Mouse (Mus musculus): Measurements from ENCODE around the gene Papola. TPM values are rescaled to one million over a fixed set of nuclear protein-coding genes. Genes with fewer than 3 reads are reported as not detected.
A peak's percentile ranks its signal among the peaks of the same experiment; 100 is the strongest.

Papola gene
- polyA plus RNA-seq, 1 experiment from 2014 or later, result 164 TPM

- 85% methylated on average over 5 of the region's 5 CpGs for WGBS
- ATAC-seq, result no peak
- no peak for DNase-seq (ENCODE audit: low spot score)
- H3K4me1 ChIP-seq (ENCODE audit: control insufficient read depth, insufficient read depth, low read length), result peaks cover 16% of the 10 kb centered on the region
- H3K4me3 ChIP-seq (ENCODE audit: low read depth, low read length), result no peak overlapping the region
- H3K27me3 ChIP-seq (replicated peaks; ENCODE audit: control insufficient read depth, insufficient read depth, low read length), result no peaks in the 10 kb centered on the region
- H3K9ac ChIP-seq (ENCODE audit: low read length), result no peak overlapping the region
- H3K27ac ChIP-seq (ENCODE audit: low read depth, low read length), result no peak overlapping the region
- no peaks in the 10 kb centered on the region for H3K36me3 ChIP-seq (ENCODE audit: control insufficient read depth, insufficient read depth, low read length)
- no peak overlapping the region for H3K4me2 ChIP-seq (ENCODE audit: low read length)
- 0 out of 2 replicates have a peak, but pooled peaks cover 6% of the 10 kb centered on the region for H3K9me3 ChIP-seq (replicated peaks; ENCODE audit: control insufficient read depth, low read length)
Measured at GRCm38 (mm10) chr12:105878746-105879145, 94.3 kb downstream of the Papola start.

- Histone ChIP-seq H3K27ac (ENCODE audit: low read depth, low read length) (peak overlapping the region; percentile 78), H3K4me3 (ENCODE audit: low read depth, low read length) (no peak overlapping the region), H3K9me3 (replicated peaks; ENCODE audit: control insufficient read depth, low read length) (0 out of 2 replicates have a peak, but pooled peaks cover 6% of the 10 kb centered on the region), H3K9ac (ENCODE audit: low read length) (no peak overlapping the region), H3K4me1 (ENCODE audit: control insufficient read depth, insufficient read depth, low read length) (peaks cover 14% of the 10 kb centered on the region), H3K4me2 (ENCODE audit: low read length) (no peak overlapping the region), H3K27me3 (replicated peaks; ENCODE audit: control insufficient read depth, insufficient read depth, low read length) (no peaks in the 10 kb centered on the region), H3K36me3 (ENCODE audit: control insufficient read depth, insufficient read depth, low read length) (no peaks in the 10 kb centered on the region)
- ATAC-seq (no peak), DNase-seq (ENCODE audit: low spot score) (no peak)
- WGBS, result 75% methylated on average over 12 of the region's 12 CpGs
Measured at GRCm38 (mm10) chr12:105883799-105884514, 99.5 kb downstream of the Papola start.

- H3K4me3 ChIP-seq (ENCODE audit: low read depth, low read length), result no peak overlapping the region
- H3K4me2 ChIP-seq (ENCODE audit: low read length), result peak overlapping the region; percentile 28; the same call in 1 of the 2 replicates
- peak; percentile 89 for ATAC-seq
- 0 out of 2 replicates have a peak, but pooled peaks cover 4% of the 10 kb centered on the region for H3K9me3 ChIP-seq (replicated peaks; ENCODE audit: control insufficient read depth, low read length)
- 13% methylated on average over 22 of the region's 22 CpGs for WGBS
- H3K27me3 ChIP-seq (replicated peaks; ENCODE audit: control insufficient read depth, insufficient read depth, low read length), result no peaks in the 10 kb centered on the region
- H3K4me1 ChIP-seq (ENCODE audit: control insufficient read depth, insufficient read depth, low read length), result peaks cover 14% of the 10 kb centered on the region
- DNase-seq (ENCODE audit: low spot score), result peak; percentile 82
- no peak overlapping the region for H3K9ac ChIP-seq (ENCODE audit: low read length)
- peak overlapping the region; percentile 78 for H3K27ac ChIP-seq (ENCODE audit: low read depth, low read length)
- H3K36me3 ChIP-seq (ENCODE audit: control insufficient read depth, insufficient read depth, low read length), result no peaks in the 10 kb centered on the region
Measured at GRCm38 (mm10) chr12:105884515-105885323, 100.2 kb downstream of the Papola start.

Small RNAs within 50 kb of the gene (microRNA-seq; reads per million reads assigned to microRNA genes)
- 2.0 reads per million, percentile 10 among the genes with 10 or more reads in this experiment for gene Gm22120

Other genes starting within 250 kb of the Papola start
- gene Bdkrb2, start 221.5 kb upstream of the Papola start, polyA plus RNA-seq (2014; fragmentation: Nextera tagmentation; extraction: Ambion mirVana), result 0.23 TPM in 2 replicates
- not detected in 2 replicates for gene Bdkrb1, start 181.6 kb upstream of the Papola start, polyA plus RNA-seq (2014; fragmentation: Nextera tagmentation; extraction: Ambion mirVana)
- gene Gskip, start 99.9 kb upstream of the Papola start, polyA plus RNA-seq (2014; fragmentation: Nextera tagmentation; extraction: Ambion mirVana), result 33.5 and 34.1 TPM in 2 replicates
- gene Atg2b, start 99.5 kb upstream of the Papola start, polyA plus RNA-seq (2014; fragmentation: Nextera tagmentation; extraction: Ambion mirVana), result 13.8 and 14.6 TPM in 2 replicates
- 0.41 and 0.73 TPM in 2 replicates for gene Ak7, start 78.7 kb upstream of the Papola start, polyA plus RNA-seq (2014; fragmentation: Nextera tagmentation; extraction: Ambion mirVana)
- gene Vrk1, start 225.5 kb downstream of the Papola start, polyA plus RNA-seq (2014; fragmentation: Nextera tagmentation; extraction: Ambion mirVana), result 80.6 and 90.8 TPM in 2 replicates